Mouse (Mus musculus) midbrain, postnatal 0 days (tissue): ENCODE measurements at regions not wholly inside any gene's neighbourhood (a gene's known extent, or its start where the extent isn't known, plus 50 kb on each side); places are given as distances from the start of the nearest gene placed in this dataset.
"Not testable (repeated sequence)": the region's sequence is repeated elsewhere in the genome, so short reads cannot be mapped to it uniquely, and the experiment has no call there.

Experiments
- ATAC-seq: fragments of 200-750 bp; cut with Nextera tagmentation; 2 replicates; pipeline ENCODE4 v1.8.0; 2017; ENCODE audit warnings: moderate number of reproducible peaks, mild to moderate bottlenecking, moderate TSS enrichment, moderate library complexity; ENCODE audit not compliant: low FRiP score
- DNase-seq: peaks from one replicate; pipeline ENCODE4 v3.0.0-alpha.2; 2015; ENCODE audit warnings: low spot score
- H3K27ac ChIP-seq: fragments of 300-500 bp; sonication (generic); 2 replicates; pipeline ENCODE4 v1.5.1; 2014; ENCODE audit warnings: low read depth, mild to moderate bottlenecking, low read length, mixed read lengths
- H3K27me3 ChIP-seq: fragments of 300-500 bp; sonication (generic); 2 replicates; pipeline ENCODE4 v1.6.1; 2014; ENCODE audit warnings: low read length, control low read depth, mixed read lengths; ENCODE audit not compliant: insufficient read depth
- H3K36me3 ChIP-seq: fragments of 300-500 bp; sonication (generic); 2 replicates; pipeline ENCODE4 v1.6.1; 2014; ENCODE audit warnings: low read length, control low read depth, mixed read lengths; ENCODE audit not compliant: insufficient read depth
- H3K4me1 ChIP-seq: fragments of 300-500 bp; sonication (generic); 2 replicates; pipeline ENCODE4 v1.6.1; 2014; ENCODE audit warnings: mild to moderate bottlenecking, control low read depth, antibody characterized with exemption, low read length, mixed read lengths; ENCODE audit not compliant: insufficient read depth
- H3K4me2 ChIP-seq: fragments of 300-500 bp; sonication (generic); 2 replicates; pipeline ENCODE4 v1.6.1; 2014; ENCODE audit warnings: low read depth, mild to moderate bottlenecking, low read length, mixed read lengths; ENCODE audit not compliant: poor library complexity, severe bottlenecking
- H3K4me3 ChIP-seq: fragments of 300-500 bp; sonication (generic); 2 replicates; pipeline ENCODE4 v1.5.1; 2014; ENCODE audit warnings: low read depth, mild to moderate bottlenecking, low read length, moderate library complexity
- H3K9ac ChIP-seq: fragments of 300-500 bp; sonication (generic); replicated peaks from 2 replicates; pipeline ENCODE4 v1.6.1; 2014; ENCODE audit warnings: mild to moderate bottlenecking, low read length, moderate library complexity, mixed read lengths; ENCODE audit not compliant: poor library complexity, severe bottlenecking
- H3K9me3 ChIP-seq: fragments of 300-500 bp; sonication (generic); 2 replicates; pipeline ENCODE4 v1.6.1; 2016; ENCODE audit warnings: low read length, control low read depth
- CTCF ChIP-seq: IDR thresholded peaks from 2 replicates; pipeline ENCODE4 v1.5.1; 2016; ENCODE audit warnings: antibody characterized with exemption, mild to moderate bottlenecking
- WGBS: fragments of 180-500 bp; shearing (Covaris S2); extraction: QIAGEN DNeasy Blood & Tissue Kit; methylation state at CpG from one replicate; pipeline ENCODE4 v1.1.7; 2014; 5-methylcytosine and 5-hydroxymethylcytosine counted together

GRCm38 (mm10) chr12:69515117-69515516, 67.7 kb downstream of the Vcpkmt start:
- Histone ChIP-seq H3K27ac (no peak overlapping the region), H3K9me3 (no peaks in the 10 kb centered on the region), H3K4me3 (no peak overlapping the region), H3K9ac (no peak overlapping the region), H3K27me3 (no peaks in the 10 kb centered on the region), H3K36me3 (no peaks in the 10 kb centered on the region), H3K4me1 (no peaks in the 10 kb centered on the region), H3K4me2 (no peak overlapping the region)
- WGBS, result 52% methylated on average over 9 of the region's 9 CpGs
- no peak for TF ChIP-seq CTCF
- ATAC-seq (no peak), DNase-seq (no peak)

DNA sequence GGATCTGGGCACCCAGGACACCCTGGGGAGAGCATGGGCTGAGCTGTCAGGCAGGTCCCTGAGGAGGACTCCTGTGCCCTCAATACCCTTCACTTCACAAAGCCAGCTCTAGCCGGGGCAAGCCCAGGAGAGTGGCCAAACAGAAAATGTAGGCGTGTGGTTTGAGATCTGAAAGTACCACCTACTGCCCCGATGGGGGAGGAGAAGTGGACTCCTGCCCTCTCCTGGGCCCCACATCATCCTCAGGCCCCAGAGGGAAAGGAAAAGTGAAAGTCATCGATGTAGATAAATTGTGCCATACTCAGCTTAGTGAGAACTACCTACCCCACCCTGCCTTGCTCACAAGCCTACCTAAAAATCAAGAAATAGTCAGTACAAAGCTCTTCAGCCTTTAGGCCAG, 69.7 kb downstream of the Vcpkmt start:
- ATAC-seq, result no peak
- DNase-seq, result no peak
- Histone ChIP-seq H3K9me3 (no peaks in the 10 kb centered on the region), H3K36me3 (no peaks in the 10 kb centered on the region), H3K4me1 (no peaks in the 10 kb centered on the region), H3K4me3 (no peak overlapping the region), H3K27ac (no peak overlapping the region), H3K27me3 (no peaks in the 10 kb centered on the region), H3K4me2 (no peak overlapping the region), H3K9ac (no peak overlapping the region)
- TF ChIP-seq CTCF, result no peak
- 67% methylated on average over 4 of the region's 4 CpGs for WGBS

DNA sequence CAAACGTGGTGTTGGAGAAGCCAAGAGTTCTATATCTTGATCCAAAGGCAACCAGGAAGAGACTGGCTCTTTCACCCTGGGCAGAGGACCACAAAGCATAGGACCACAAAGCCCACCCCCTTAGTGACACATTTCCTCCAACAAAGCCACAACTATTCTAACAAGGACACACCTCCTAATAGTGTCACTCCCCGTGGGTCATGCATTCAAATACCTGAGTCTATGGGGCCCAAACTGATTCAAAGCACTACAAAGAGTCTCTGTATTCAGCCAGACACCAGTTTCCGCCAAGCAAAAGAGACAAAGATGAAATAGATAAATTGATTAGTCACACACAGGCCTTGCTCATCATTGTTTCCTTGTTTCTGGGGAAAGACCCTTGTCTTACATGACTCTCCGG, 72.1 kb downstream of the Vcpkmt start:
- Histone ChIP-seq H3K4me2 (no peak overlapping the region), H3K27ac (no peak overlapping the region), H3K36me3 (no peaks in the 10 kb centered on the region), H3K4me3 (no peak overlapping the region), H3K27me3 (no peaks in the 10 kb centered on the region), H3K9ac (no peak overlapping the region), H3K4me1 (no peaks in the 10 kb centered on the region), H3K9me3 (no peaks in the 10 kb centered on the region)
- DNase-seq (no peak), ATAC-seq (no peak)
- 30% methylated on average over 4 of the region's 4 CpGs for WGBS
- TF ChIP-seq CTCF, result no peak

DNA sequence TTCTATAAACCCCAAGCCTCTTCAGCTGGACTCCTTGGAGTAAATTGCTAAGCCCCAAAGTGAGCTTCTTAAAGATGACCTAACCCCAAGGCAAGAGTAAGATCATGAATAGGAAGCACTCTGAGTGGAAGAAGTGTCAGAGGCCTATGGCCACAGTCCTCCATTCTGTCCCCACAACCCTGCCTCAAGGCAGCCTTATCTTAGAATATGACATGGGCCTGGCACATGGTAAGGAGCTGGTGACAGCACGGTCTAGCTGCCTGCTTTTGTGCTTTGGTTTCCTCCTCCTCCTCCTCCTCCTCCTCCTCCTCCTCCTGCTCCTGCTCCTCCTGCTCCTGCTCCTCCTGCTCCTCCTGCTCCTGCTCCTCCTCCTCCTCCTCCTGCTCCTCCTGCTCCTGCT, 73.6 kb downstream of the Vcpkmt start:
- H3K4me1 ChIP-seq, H3K9ac ChIP-seq, H3K27me3 ChIP-seq, H3K9me3 ChIP-seq, H3K4me2 ChIP-seq, H3K36me3 ChIP-seq, DNase-seq, ATAC-seq, H3K27ac ChIP-seq, H3K4me3 ChIP-seq: not testable (repeated sequence)
- 77% methylated on average over 1 of the region's 1 CpGs for WGBS

GRCm38 (mm10) chr12:69507906-69508305, 74.9 kb downstream of the Vcpkmt start:
- H3K4me1 ChIP-seq, result no peaks in the 10 kb centered on the region
- no peak overlapping the region for H3K27ac ChIP-seq
- no peak for DNase-seq
- no peaks in the 10 kb centered on the region for H3K36me3 ChIP-seq
- WGBS, result 92% methylated on average over 6 of the region's 6 CpGs
- no peak for TF ChIP-seq CTCF
- H3K4me2 ChIP-seq, result no peak overlapping the region
- no peak for ATAC-seq
- no peak overlapping the region for H3K9ac ChIP-seq
- no peaks in the 10 kb centered on the region for H3K27me3 ChIP-seq
- no peak overlapping the region for H3K4me3 ChIP-seq
- no peaks in the 10 kb centered on the region for H3K9me3 ChIP-seq

DNA sequence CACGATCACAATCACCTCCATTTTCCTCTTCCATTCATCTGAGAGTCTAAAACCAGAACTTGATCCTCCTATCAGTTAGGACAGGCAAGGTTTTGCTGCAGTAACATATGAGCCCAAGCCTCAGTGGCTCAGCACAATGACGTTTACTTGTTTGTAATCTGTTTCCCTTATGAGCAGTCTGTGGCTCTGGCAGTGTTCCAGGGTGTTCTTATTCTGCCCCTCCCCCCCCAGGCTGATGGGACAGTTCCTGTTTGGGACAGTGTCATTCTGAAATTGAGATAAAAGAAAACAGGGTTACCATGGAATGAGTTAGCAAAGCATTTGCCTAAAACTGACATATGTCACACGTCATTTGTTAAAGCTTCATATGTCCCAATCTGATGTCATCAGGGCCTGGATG, 75.5 kb downstream of the Vcpkmt start:
- Histone ChIP-seq H3K9me3 (no peaks in the 10 kb centered on the region), H3K27ac (no peak overlapping the region), H3K4me3 (no peak overlapping the region), H3K4me2 (no peak overlapping the region), H3K9ac (no peak overlapping the region), H3K27me3 (no peaks in the 10 kb centered on the region), H3K4me1 (no peaks in the 10 kb centered on the region), H3K36me3 (no peaks in the 10 kb centered on the region)
- 67% methylated on average over 3 of the region's 3 CpGs for WGBS
- ATAC-seq (no peak), DNase-seq (no peak)
- TF ChIP-seq CTCF, result no peak

- Histone ChIP-seq H3K36me3 (no peaks in the 10 kb centered on the region), H3K9me3 (no peaks in the 10 kb centered on the region), H3K4me2 (no peak overlapping the region), H3K27ac (peak overlapping the region; percentile 57), H3K9ac (no peak overlapping the region), H3K4me1 (no peaks in the 10 kb centered on the region; the same call in 1 of the 2 replicates), H3K4me3 (no peak overlapping the region), H3K27me3 (no peaks in the 10 kb centered on the region)
- TF ChIP-seq CTCF, result no peak
- DNase-seq, result no peak
- WGBS, result 75% methylated on average over 6 of the region's 6 CpGs
- no peak for ATAC-seq
Observed at GRCm38 (mm10) chr12:69502706-69503070, 80.1 kb downstream of the Vcpkmt start.
